Mouse (Mus musculus) adrenal gland, adult (tissue): ENCODE data around the gene Scd4.

Source experiments
- DNase-seq, 2 experiments: peaks; one replicate each; pipeline ENCODE4 v3.0.0; 2022 to 2023; ENCODE audit warnings: low spot score in 1 of 2; ENCODE audit not compliant: inconsistent age in 2 of 2

Scd4 gene

DNA sequence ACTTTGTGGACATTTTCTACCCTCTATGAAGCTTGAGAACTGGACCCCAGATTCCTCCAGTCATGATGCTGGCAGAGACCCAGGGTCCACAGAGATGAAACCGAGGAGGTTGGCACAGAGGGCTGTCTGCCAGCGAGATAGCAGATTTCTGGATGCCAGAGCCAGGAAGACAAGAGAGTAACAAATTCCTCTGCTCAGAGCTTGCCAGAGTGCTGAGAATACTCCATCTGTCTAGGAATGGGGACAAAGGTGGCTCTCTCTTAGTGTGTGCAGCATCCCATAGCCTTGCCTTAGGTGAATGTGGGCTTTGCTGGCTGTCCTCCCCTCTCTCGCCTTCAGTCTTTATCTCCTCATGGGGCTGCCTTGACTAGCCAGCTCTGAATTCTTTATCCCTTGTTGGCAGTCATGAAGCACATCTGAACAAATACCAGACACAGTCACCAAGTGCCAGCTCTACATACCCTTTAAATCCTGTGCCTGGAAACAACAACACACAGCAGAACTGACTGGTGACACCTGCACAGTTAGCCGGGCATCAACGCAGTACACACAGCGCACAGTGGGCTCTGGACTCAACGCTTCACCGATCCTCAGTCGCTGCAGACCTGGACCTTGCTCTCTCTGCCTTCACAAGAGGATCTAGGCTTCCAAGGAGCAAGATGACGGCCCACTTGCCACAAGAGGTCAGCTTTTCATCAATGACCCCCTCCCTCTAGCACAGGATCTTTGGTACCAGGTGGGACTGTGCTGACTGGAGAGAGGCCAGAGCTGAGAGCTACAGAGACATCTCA is at the start of gene Scd4:
TSS of gene Scd4 (plus strand) at position 260 of the 791 bp plus-strand sequence.
- DNase-seq = peak; percentile 71 to 77

DNA sequence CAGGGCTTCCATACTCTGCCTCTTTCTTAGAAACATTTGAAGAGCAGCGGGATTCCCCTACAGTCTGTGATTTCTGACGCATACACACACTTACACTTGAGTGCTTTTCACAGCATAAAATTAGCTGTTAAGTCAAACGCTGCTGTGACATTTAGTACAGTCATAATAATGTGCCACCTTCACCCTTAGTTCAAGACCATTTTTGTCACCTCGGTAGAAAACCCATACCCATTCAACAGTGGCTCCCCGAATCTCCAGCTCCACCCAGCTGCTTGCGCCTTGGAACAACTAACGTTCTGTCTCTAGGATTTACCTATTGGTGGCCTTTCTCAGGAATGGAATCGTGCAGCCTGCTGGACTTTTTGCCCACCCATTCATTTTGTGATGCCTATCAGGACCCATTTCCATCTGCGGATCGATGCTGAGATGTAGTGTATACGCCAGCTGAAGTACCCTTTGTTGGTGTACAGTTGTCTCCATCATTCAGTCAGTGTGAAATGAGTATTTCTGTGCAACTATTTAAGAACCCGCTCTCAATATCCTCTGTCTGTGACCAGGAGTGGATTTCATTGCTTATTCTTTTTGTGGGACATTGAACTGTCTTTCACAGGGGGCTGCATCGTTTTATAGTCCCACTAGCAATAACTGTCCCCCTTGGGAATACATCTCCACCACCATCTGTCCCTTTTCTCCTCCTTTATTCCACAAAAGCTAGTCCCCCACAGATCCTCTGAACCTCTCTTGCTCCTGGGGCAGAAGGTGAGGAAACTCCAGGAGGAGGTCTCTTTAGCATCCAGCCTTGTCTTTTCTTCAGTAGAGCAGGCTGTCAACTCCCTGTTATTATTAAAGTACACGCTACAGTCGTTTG is 49.5 kb upstream of the Scd4 start:
- DNase-seq = peak in 1 of 2 experiments; percentile 56

- DNase-seq = peak; percentile 95 to 96
Measured at GRCm38 (mm10) chr19:44284025-44284695, 48.7 kb upstream of the Scd4 start.

- peak in 1 of 2 experiments; percentile 77 for DNase-seq
Measured at GRCm38 (mm10) chr19:44284723-44285122, 48.2 kb upstream of the Scd4 start.

DNA sequence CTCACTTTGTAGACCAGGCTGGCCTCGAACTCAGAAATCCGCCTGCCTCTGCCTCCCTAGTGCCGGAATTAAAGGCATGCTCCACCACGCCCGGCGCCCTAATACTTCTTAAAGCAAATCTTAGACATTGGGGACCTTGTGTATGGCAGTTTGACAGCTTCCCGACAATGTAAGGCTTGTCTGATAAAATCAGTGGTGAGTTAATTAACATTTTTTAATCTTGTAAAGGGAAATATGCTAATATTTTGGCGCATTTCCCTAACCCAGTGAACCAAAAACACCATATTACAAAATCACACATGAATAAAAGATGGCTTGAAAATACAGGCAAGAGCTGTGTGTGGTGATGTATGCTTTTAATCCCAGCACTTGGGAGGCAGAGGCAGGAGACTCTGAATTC is 47.3 kb upstream of the Scd4 start:
- DNase-seq = no peak

DNA sequence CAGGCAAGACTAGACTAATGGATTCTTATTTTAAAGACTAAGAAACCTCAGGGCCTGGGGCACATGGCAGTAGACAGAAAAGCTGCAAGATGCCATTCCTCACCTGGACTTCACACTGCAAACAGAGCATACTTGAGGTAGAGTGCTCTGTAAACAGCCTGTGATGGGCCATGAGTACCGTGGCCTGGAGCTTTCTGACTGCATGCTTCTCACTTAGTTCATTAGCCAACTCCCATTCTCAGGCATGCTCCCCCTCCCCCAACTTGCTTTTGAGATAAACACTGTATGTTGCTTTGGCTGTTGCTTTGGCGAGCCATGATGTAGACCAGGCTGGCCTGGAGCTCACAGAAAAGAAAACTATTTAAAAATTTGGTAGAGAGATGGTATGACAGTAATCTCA is 46.8 kb upstream of the Scd4 start:
- no peak for DNase-seq

- peak in 1 of 2 experiments; percentile 39 for DNase-seq
Measured at GRCm38 (mm10) chr19:44287415-44288110, 45.3 kb upstream of the Scd4 start.

DNA sequence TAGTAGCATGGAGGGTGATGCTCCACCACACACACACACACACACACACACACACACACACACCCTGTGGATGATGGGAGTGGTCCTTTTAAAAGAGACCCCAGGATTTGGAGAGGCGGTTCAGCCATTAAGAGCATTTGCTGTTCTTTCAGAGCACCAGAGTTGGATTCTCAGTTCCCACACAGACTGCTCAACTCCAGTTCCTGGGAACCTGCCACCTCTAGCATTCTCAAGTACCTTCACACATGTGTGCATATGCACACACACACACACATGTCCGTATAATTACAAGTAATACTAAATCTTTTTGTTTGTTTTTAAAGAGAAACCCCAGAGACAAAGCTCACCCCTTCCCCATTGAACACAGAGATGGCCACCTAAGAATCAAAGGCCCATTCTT is 40.8 kb upstream of the Scd4 start:
- DNase-seq = no peak

DNA sequence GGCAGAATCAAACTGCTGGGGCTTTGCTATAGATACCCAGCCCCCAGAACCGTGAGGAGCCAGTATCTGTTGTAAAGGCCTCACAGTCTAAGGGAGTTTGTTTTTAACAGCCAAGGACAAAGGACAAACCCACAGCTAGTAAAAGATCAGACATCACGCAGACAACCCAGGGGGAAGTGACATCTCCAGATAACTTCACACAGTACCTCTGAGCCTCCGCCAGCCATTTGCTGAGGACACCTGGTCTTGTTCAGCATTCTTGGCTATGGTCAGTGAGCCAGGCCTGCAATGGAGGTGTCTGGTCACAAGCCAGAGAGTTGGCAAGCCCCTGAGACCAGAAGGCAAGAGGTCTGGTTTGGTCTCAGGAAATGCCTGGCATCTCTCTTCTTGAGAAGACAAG is 40.4 kb upstream of the Scd4 start:
- DNase-seq = peak in 1 of 2 experiments; percentile 50

DNA sequence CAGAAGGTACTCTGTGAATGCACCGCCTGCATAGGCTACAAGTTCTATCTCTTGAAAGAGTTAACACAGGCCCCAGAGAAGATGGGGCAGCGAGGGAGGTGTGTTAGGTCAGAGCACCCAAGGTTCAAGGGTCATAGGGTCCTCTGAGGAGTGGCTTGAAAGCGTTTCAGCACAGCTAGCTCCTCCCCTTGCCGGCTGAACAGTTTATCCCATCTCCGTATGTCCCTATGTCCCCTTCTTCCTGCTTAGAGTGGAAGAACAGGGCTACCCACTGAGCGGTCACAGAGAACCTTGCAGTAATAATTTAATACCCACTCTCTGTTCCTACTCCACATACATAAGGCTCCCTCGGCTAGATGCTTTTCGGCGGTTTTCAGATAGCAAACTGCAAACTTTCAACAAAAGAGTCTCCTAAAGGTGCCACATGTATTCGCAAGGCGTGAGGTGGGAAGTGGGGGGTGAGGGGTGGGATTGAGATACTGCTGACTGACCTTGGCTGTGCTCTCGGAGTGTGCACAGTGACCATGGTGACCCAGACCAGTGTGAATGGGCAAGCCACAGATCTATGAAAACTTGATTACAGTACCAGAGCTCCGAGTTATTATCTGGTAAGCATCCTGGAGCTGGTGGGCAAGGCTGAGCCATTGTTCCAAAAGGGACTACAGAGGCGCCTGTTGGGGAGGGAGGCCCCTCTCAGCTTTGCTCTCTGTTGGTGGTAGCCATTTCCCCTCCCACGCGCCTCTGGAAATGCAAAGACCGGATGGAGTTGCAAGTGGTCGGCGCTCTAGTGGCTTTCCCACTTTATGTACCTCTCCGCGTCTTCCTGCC is 39.7 kb upstream of the Scd4 start, which contains the start of gene Scd2:
TSS of gene Scd2 (plus strand) at position 734 of the 828 bp plus-strand sequence.
- peak; percentile 66 to 87 for DNase-seq

DNA sequence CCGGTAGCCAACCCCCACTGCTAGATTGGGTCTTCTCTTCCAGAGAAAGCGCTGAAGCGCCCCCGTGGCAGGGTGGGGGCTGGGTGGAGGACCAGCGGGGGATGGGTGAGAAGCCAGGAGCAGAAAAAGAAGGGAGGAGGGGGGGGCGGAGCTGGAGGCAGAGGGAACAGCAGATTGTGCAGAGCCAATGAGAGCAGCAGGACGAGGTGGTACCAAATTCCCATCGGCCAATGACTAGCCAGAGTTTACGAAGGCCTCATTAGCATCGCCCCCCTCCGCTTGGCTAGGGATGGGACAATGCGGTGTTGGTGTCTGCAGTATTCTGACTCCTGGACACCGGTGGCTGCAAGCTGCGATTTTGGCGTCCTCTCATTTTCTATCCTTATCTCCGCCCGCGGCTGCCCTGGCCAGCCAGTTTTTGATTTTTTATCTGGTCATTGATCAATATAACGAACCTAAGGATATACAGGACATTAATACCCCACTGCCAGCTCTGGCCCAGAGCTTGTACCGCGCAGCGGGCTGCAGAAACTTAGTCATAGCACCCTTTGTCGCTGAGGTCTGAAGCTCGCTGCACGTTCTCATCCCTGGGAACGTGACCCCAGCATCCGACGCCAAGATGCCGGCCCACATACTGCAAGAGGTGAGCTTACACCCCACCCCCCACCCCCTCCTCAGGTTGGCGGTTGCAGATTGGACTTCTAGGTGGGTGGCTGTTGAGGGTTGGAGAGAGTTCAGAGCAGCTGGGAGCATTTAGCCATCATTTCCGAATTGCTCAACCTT is 38.9 kb upstream of the Scd4 start:
- DNase-seq = peak; percentile 95 to 98

- peak; percentile 91 to 97 for DNase-seq
Measured at GRCm38 (mm10) chr19:44294588-44295041, 38.3 kb upstream of the Scd4 start.

GRCm38 (mm10) chr19:44295251-44295650 is 37.6 kb upstream of the Scd4 start:
- peak; percentile 83 to 92 for DNase-seq

GRCm38 (mm10) chr19:44295741-44296140 is 37.2 kb upstream of the Scd4 start:
- DNase-seq = peak; percentile 87 to 96

GRCm38 (mm10) chr19:44296186-44296585 is 36.7 kb upstream of the Scd4 start:
- no peak for DNase-seq

GRCm38 (mm10) chr19:44297068-44297760 is 35.7 kb upstream of the Scd4 start:
- peak; percentile 41 to 67 for DNase-seq

- peak in 1 of 2 experiments; percentile 67 for DNase-seq
Measured at GRCm38 (mm10) chr19:44297862-44298261, 35.0 kb upstream of the Scd4 start.

- peak in 1 of 2 experiments; percentile 58 for DNase-seq
Measured at GRCm38 (mm10) chr19:44299078-44299477, 33.8 kb upstream of the Scd4 start.
